Mouse (Mus musculus) megakaryocyte progenitor cell, adult 5-6 weeks (primary cell): ENCODE data around the gene Fam192a. TPM values are rescaled to one million over a fixed set of nuclear protein-coding genes. Genes with fewer than 3 reads are reported as not detected.

Source experiments
- ATAC-seq: replicated peaks from 2 replicates; pipeline ENCODE4 v1.8.0; 2016; ENCODE audit warnings: mild to moderate bottlenecking, moderate TSS enrichment, inconsistent platforms; ENCODE audit not compliant: poor library complexity
- total RNA-seq, 2 experiments: library from RNA; stranded (forward) in 1 of 2; stranded (reverse) in 1 of 2; fragments of 157-497, 149-512 nt in 1 of 2; fragments of 200-1000 nt in 1 of 2; gene quantifications; 2 replicates each; pipeline versions ENCODE4 v1.2.3 to v1.2.4; 2015 to 2017

Fam192a gene
- total RNA-seq (2015) (35.3 and 40.4 TPM in 2 replicates), total RNA-seq (2017) (102 and 135 TPM in 2 replicates)

DNA sequence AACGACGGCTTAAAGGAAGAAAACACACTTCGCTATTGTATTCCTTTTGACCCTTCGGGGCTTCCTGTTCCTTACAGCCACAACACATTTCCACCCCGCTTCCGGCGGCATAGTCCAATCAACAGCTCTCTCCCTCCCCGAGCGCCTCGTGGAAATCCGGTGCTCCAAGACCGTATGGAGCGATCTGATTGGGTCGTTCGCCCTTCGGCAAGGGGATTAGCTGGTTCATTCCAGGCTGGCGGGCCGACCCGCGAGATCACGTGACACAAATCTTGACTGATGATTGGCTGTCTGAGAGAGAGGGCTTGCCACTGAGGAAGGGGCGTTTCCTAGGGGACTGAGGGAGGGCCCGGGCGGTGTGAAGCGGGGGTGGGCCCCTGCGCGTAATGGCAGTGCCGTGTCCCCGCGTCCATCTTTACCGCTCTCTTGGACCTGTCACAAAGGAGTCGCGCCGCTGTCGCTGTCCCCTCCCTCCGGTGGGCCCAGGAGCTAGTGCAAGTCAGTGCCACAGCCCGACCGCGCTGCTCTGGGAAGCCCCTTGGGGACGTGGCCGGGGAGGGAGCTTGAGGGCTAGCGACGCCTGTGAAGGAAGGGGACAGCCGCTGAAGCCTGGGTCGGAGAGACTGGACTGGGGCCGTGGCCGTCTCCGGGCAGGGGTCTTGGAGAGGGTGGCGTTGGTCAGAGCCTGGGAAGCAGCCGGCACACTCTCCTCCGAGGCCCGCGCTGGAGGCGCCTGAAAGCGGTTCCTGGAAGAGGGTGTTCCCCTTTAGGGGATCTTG lies at the start of gene Fam192a, which contains the start of gene Rspry1:
Gene Fam192a, minus strand, starts transcription at position 391 of the 779 bp plus-strand sequence.
Gene Rspry1, plus strand, starts transcription at position 331 of the 779 bp plus-strand sequence.
- peak; percentile 92 for ATAC-seq

DNA sequence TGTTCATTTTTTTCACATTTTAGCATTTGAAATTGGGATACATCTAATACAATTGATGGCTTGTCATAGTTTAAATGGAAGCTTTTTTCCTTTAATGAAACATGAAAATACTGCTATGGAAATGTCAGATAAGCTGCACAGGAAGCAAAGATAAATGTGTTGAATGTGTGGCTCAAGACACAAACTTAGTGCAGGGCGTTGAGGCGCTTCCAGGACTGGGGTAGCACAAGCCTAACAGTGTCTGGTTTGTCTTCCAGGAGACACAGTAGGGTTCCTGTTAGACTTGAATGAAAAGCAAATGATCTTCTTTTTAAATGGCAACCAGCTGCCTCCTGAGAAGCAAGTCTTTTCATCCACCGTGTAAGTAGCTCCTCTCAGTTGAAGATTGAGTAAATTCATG lies 47.7 kb upstream of the Fam192a start:
- ATAC-seq = no peak

DNA sequence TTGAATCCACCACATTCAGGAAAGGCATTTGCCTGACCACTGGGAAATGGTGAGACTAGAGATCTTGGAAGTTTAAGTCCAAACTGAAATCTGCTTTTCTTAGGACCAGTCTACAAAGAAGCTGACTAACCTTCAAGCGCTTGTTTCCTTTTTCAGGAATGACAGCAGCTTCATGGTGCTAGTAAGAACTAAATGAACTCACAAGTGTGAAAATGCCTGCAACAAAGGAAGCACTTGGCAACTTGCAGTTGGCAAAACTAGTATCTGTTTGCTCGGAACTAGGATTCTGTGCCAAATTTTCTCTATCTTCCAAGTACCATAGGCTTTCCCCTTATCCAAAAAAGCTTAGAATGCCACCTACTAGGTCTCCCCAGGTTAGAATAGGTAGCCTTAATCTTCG lies 44.4 kb upstream of the Fam192a start:
- no peak for ATAC-seq

DNA sequence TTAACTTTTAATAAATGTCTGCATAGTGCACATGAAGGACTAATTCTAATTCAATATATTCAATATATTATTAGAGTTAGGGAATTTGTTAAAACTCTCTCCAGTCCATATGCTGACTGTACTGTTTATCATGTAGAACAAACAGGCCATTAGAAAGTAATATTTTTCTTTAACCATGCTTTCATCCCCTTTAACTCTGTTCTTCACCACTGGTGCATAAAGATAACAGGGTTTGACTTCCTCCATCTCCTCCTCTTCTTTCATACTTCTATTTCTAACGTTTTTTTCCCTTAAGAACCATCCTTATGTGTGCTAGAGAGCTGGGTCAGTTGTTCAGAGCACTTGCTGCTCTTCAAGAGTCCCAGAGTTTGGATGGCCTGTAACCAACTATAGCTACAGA lies 43.4 kb upstream of the Fam192a start:
- no peak for ATAC-seq

DNA sequence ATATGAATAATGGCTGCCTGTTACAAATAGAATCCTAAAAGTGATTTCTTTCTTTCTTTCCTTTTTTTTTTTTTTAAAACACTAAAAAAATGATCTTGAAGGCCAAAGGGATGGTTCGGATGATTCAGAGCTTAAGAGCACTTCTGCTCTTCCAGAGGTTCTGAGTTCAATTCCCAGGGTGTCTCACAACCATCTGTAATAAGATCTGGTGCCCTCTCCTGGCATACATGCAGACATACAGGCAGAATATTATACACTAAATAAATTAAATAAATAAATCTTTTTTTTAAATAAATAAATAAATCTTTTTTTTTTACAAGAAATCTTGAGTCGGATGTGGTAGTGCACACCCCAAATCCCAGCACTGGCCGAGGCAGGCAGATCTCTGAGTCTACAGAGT lies 40.1 kb upstream of the Fam192a start:
- no peak for ATAC-seq

DNA sequence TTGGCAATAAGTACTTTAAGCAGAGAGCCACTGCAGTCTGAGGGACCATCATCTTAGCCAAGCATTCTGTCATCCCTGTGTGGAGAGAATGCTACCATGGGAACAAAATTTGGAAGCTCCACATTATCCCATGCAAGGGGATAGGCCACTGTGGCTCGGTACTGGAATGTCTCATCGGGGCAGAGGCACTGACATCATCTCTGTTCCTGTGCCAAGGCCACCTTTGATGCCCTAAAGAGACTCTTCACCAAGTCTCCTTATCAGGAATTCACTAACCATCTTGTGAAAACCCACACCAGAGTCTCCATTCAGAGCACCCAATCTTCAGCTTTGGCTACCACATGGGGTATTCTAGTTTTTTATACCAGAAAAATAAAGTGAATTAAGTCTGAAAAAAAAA lies 39.4 kb upstream of the Fam192a start:
- ATAC-seq = peak; percentile 50

DNA sequence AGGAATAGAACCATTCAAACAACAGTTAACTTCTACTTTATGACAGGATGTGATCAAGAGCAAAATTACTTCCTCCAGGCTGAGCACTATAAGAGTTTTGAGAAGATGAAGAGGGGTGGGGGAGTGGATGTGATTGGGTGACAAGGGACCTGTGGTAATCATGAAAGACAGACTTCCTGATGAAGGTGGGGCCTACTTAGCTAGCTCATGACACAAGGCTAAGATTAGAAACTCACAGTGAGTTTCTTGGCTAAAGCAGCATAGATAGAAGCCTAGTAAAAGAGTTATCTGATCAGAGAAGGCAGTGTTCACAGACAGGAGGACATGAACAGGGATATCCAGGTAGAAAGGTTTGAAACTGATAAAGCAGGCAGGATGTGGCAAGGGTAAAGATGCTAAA lies 32.4 kb upstream of the Fam192a start:
- ATAC-seq = peak; percentile 98

DNA sequence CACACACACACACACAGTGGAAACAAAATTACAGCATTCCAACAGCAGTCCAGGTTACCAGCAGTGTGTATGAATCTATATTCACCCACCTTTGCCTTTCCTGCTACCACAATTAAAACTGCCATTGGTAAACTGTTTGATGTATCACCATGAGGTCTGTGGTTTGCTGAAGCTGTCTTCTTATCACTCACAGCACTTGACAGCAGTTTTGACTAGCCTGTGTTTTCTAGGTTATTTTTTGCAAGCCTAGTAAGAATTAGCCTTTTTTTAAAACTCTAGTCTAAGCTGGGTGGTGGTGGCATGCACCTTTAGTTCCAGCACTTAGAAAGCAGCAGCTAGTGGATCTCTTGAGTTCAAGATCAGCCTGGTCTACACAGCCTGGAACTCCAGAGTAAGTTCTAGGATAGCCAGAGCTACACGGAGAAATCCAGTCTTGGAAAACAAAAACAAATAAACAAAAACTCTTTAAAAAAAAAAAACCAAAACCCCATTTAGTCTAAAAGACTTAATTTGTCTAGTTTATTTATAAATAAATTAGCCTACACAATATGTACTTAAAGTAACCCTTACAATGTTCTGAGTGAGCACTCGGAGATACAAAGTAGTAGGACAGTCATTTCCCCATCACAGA lies 31.9 kb upstream of the Fam192a start:
- peak; percentile 72 for ATAC-seq

DNA sequence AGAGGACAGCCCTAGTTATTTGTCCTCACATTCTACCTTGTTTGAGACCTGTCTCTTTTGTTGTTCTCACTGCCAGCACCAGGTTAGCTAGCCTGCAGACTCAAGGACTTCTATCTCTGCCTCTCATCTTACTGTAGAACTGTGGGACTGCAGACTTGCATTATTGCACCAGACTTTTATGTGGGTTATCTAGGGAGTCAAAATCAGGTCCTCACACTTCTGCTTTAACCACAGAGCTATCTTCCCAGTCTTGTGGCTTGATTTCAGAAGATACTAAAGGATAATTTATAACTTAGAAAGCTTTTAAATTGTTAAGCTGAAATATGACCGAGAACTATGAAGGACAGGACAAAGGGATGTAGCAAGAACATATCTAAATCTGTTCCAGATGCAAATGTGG lies 23.1 kb upstream of the Fam192a start:
- ATAC-seq = no peak

DNA sequence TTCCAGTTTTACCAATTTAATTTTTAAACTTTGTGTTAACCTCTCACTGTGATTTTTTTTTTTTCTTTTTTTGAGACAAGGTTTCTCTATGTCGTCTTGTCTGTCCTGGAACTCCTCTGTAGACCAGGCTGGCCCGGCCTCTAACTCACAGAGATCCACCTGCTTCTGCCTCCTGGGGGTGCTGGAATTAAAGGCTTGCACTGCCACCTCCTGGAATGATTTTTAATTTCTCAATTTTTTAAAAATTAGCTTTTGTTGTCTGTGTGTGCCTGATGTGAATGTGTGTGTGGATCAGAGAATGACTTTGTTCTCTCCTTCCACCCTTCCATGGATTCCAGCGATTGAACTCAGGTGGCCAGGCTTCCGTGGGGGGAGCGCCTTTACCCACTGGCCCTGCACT lies 5.3 kb upstream of the Fam192a start:
- peak; percentile 38 for ATAC-seq

DNA sequence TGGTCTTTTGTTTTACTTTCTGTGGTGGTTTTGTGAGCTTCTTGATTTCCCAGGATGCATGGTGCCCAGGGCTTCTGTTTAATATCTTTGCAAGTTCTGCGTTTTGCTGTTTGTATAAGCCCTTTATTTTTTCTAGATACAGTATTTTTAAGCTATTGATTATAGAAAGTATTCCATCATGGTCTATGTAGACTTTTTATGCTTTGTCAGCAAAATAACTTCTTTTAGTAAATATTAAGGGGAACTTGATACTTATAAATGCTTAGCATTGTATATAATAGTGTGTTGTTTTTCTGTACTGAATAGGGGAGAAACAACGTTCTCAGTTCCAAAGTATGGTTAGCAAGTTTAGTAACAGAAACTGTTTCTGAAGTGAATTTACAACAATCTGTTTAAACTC lies 2.2 kb upstream of the Fam192a start:
- no peak for ATAC-seq

DNA sequence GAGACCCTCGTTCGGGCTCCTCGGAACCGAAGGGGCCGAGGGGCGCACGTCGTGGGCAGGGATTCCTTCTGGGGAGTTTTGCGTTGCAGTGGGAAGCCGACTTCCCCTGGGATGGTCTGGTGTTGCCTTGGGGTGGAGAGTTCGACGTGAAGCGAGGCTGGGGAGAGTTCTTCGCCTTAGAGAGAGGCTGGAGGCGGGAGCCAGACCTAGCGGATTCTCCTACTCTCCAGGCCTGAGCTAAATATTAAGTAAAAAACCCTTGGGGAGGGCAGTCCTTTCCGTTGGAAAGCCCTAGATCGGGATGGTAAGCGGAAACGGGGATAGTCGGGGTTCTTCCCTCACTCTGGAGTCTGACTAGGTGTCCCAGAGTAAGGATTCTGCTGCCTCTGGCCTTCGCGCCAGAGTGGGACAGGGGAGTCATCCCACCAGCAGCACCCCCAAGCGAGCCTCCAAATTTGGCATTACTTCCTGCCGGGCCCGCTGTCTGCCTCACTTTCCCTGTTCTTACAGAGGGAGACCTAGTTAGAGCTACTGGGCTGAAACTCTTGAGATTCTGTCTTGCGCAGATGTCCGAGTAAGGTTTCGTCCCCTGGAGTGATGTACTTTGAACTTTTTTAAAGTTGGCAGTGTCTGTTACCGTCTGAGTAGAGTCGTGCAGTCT lies 804 bp upstream of the Fam192a start:
- no peak for ATAC-seq

DNA sequence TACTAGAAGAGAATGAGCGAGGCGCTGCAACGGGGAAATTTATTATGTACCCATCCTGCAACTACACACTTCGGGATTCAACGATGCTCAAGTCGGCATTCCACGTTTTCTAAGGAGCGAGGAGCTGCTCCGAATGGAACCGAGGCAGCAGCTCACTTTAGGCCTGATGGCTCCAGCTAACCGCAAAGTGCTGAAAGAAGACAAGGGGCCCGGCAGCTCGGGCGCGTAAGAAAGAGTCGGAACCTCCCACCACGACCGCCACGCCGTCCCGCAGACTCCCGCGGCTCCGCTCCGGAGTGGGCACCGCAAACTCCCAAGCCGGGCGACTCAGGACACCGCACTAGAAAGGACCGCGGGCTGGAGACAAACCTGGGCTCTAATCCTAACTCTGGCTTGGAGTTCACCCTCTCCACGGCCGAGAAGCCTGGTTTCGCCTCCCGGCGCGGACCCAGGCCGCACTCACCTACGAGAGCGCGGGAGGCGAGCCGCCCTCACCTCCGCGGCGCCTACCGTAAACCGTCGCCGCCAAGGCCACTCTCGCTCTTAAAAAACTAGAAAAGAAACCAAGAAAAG lies 677 bp downstream of the Fam192a start:
- peak; percentile 12 for ATAC-seq

DNA sequence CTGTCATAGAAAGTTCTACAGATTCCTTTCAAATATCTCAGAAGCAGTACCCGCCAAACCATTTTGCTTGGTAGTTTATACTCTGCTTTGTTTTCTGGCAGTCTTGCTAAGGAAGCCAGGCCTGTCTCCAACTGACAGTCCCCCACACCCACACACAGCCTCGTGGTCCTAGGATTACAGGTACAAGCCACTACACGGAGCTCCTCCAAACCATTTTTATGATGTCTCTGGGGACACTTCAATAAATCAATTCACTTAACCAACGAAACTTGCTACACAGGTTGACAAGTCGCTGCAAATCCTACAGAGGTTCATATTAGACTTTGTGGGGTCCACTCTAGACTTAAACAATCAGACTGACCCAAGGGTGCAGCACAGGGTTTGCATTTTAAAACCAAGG lies 1.3 kb downstream of the Fam192a start:
- ATAC-seq = no peak

DNA sequence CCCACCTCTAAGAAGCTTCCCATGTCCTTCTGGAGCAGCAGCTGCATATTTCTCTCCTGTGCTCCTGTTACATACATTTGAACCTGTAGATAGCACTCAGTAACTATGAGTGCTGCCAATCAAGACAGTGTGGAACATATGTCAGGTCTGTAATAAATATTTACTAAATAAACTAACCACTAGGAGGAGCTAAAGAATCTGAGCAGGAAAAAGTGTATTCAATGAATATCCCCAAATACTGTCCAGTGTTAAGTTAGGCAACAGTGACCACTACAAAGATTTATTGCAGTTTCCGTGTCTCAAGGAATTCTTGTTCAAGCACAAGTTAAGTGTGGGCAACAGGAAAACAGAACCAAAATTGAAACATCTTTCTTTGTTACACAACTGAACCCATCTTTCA lies 7.6 kb downstream of the Fam192a start:
- ATAC-seq = peak; percentile 89

DNA sequence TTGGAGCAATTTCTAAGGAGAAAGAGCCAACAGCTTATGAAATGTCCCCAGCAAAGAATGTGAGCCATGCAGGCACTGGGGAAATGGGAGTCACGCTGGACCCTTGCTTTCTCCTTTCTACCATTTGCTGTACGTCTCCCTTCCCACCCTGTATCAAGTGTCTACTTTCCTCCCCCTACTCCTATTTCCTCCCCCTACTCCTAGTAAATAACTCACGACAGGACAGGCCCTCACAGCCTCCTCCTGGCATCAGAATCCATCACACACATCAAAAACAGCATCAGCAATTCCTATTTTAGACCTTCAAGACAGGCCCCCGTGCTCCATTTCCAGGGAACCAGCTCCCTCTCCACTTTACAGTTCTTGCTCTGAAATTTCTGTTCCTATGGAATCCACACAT lies 10.1 kb downstream of the Fam192a start:
- no peak for ATAC-seq

DNA sequence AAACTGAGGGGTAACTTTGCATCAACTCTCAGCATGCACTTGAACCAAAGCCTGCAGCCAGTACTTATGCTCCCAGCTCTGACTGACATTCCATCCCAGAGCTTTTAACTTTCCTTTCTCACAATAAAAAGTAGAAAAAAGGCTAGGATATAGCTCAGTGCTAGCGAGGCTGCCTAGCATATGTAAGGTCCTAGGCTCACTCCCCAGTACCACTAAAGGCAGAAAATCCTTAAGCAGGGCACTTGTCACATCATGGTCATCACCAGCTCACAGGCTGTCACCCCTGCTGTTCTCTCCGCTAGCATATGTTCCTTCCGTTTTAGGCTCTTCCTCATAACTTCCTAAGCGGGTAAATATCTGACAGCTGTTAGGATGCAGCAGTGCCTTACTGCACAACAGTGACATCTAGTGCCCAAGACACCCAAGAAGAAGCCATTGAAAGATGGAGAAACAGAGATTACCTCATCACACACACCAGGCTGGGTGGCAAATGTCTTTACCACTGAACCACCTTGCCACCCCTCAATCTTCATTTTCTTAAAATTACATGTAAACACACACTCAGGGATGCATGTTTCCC lies 17.5 kb downstream of the Fam192a start:
- peak; percentile 95 for ATAC-seq

DNA sequence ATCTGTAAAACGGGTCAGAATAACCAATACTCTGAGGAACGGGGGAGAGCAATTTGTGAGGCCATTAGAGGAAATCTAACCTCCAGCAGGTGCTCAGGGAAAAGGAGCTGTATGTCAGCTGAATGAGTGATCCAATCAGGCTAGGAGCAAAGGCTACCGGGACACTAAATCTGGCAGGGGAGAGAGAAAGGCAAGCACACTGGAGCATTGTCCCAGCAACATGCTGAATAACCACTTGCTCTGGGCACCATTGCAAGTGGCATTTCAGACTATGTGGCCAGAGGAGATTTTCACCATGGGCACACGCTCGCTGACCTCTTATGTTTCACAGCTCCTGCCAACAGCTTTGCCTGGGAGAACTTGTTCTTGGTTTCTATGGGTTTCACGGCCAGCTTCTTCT lies 19.2 kb downstream of the Fam192a start:
- no peak for ATAC-seq

DNA sequence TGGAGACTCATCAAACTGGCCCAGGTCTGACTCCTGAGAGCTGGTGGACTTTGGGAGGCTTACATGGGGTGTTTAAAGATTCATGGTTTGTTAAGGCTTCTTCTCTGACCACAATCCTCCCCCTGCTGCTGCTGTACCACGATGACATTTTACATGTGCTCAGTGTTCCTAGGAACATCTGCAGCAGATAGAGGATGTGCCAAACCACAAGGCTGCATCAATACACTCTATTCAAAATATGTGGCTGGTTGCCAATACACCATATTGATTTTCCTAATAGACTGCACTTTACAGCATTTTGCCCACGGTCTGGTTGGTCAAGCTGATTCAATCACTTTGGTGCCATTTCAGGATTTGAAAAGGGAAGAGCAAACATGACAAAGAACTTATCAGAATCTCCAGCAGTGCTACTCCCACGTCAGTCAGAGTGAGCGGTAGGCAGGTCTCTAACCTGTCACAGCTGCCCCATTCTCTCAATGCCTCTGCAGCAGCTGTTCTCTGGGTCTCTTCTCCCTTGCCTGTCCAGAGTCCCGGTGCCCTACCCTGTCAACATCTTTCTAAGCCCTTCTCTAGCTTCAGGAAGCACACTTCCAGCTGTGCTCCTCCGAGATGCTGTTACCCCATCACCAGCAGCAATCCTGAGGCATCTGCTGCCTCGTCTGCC lies 19.8 kb downstream of the Fam192a start:
- peak; percentile 83 for ATAC-seq

DNA sequence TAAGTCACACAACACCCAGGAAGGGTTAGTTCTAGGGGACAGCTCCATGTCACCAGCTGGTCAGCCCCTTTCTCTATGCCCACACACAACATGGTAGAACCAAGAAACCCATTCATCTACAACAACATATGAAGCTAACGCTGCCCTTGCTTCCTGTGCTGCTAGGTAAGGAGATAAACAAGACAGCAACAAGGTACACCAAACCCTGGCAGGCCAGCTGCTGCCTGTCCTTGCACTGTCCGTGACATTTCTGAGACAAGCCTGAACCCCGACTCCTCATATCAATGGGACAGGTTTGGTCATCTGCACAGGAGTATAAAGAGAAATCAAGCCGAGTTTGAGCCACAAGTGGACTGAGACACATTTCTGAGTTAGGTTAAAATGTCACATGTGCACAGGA lies 26.6 kb downstream of the Fam192a start:
- ATAC-seq = no peak
